Mouse (Mus musculus): ENCODE measurements around the gene Mex3d.

Gene Mex3d

DNA sequence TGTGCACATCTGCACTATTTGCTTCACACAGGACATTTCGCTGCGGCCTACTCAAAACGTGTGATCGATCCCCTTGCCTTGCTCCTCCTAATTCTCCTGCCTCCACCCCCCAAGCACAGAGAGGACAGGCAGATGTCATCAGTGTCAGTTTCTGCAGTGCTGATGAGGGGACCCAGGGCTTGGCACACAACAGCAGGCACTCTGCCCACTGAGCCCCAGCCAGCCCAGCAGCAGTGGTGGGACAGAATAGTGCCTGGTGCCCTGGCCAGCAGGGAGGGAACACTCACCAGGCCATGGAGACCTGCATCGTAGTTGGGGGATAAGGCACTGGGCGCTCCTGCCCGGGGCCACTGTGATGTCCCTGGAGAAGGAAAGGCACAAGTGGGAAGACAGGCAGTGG is 28.1 kb upstream of the Mex3d start:
- intact Hi-C loops (cut with DNase I): no loop called here

DNA sequence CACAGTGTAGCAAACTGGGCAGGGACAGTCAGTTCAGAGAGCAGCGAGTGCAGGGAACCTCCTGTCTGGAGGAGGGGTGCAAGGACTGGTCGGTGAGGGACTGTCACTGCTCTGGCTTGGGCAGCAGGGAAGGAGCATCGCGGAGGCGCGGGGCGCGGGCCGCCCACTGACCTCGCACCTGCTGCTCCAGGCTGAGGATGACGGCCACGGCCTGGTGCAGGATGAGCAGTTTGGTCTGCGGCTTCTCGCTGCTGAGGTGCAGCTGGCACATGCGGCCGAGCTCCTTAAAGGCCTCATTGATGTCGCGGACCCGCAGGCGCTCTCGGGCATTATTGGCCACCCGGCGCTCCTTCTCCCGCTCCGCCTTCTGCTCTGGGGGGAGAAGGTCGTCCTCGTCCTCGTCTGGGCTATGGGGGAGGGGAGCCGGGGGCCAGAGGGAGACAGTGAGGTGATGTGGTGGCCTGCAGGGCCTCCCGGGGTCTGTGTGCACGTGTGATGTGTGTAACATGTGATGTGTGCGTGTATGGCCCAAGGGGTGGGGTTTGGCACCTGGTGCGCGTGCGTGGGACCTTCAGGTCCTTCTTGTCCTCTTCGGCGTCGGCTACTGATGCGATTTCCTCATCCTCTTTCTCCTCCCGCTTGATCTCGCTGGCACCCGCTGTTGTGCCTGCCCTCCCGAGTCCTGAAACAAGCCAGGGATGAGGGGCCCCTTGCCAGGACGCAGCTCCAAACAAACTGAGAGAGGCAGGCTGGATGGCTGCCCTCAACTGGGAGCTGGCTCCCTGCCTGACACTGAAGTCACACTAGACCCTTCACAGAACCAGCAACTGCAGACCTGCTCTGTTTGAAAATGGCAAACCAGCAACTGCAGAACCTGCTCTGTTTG is 25.4 kb upstream of the Mex3d start:
- intact Hi-C loops (cut with DNase I): no loop called here

DNA sequence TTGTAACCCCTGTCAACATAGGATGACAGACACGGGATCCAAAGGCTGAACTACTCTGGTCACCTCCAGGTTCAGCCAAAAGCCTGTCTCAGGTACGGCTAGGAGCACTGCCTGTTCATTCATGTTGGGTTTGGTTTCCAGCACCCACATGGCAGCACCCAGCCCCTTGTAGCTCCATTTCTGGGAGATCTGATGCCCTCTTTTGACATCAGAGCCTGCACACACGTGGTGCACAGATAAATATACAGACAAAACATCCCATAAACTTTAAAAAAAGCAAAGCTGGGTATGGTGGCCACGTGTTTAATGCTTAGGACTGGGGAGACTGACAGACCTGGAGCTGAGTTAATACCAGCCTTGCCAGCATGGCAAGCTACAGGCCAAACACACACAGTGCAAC is 20.5 kb upstream of the Mex3d start:
- intact Hi-C loops (cut with DNase I): no loop called here

- intact Hi-C loops (cut with DNase I): no loop called here
Observed at GRCm38 (mm10) chr10:80406684-80407501, 19.4 kb upstream of the Mex3d start, which contains the start of gene Uqcr11. Gene Uqcr11 (minus strand): TSS chr10:80406830.

DNA sequence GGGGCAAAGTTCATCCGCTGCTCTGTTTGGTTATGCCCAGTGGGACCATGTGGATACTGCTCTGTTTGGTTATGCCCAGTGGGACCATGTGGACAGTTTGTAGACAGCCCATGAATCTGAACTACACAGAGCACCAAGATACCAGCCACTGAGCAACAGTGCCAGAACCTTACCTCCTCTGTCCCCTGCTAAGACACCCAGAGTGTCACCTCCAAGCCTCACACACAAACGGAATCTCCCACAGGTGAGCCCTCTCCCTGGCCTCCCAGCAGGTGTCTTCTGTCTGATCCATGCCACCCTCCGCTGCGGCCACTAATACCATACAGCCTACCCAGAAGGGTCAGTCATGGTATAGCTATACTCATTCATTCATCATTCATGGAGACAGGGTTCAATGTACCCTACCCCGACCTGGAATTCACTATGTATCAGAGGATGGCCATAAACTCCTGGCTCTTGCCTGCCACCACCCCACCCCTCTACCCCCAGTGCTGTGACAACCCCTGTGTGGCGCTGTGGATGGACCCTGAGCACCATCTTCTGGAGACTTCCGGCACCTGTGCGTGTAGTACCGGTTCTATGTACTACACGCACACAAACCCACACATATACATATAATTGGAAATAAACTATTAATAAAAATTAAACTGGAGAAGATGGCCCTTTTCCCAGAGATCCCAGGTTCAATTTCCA is 18.2 kb upstream of the Mex3d start:
- intact Hi-C loops (cut with DNase I): no loop called here

GRCm38 (mm10) chr10:80403044-80403692 is 15.7 kb upstream of the Mex3d start:
- intact Hi-C loops (cut with DNase I): no loop called here

DNA sequence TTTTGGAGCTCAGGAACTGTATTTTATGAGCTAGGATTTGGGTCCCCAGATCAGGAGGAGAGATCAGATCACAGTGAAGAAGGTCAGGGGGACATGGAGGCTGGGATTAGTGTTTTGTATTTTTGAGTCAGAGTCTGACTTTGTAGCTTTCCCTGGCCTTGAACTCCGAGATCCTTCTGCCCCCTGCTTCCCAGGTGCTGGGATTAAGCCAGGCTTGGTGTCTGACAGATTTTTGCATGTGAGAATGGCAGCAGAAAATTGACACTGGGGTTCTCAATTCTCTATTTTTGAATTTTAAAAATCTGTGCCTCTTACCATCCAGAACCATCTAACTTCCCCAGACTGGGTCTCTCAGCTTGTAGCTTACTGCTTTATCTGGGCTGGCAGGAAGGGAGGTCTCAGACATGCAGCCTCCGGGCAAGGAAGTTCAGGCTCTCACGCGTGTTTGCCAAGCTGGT is 13.3 kb upstream of the Mex3d start:
- intact Hi-C loops (cut with DNase I): no loop called here

DNA sequence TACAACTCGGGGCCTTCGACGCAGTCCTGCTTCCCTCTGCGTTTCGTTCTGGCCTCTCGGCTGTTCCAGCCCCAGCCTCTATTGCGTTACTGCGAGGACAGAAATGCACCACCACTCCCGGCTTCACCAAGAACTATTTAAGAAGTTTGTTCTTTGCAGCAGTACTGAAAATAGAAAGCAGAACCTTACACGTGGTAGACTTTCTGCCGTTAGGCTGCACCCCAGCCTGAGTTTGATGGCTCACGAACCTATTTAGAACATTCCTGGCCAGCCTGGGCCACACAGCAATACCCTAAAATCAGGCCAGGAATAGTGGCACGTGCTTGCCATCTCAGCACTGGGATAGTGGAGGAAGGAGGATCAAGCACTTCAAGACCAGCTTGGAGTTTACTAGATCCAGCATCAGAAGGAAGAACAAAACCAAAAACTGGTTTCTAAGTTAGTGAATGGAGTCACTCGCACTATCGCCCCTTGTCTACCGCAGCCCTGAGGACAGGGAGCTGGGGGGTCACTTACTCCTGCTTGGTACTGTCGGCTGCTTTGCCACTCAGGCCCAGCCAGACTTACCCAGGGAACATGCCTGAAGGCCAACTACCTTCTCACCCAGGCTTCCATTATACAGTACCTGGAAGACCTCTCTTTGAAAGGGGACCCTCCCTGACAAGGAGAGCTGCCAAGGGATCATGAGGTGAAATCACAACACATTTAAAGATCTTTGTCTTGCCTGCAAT is 12.7 kb upstream of the Mex3d start:
- intact Hi-C loops (cut with DNase I): loop anchor here (5.0 kb wide), 1 partner anchor 32 kb away; the partner anchor contains the start of gene Tcf3

- intact Hi-C loops (cut with DNase I): loop anchor here (5.0 kb wide), 1 partner anchor 33 kb away; the partner anchor contains the start of gene Tcf3
Observed at GRCm38 (mm10) chr10:80399191-80399972, 11.9 kb upstream of the Mex3d start, which contains the start of gene Mbd3. Gene Mbd3 (minus strand): TSS chr10:80399550.

DNA sequence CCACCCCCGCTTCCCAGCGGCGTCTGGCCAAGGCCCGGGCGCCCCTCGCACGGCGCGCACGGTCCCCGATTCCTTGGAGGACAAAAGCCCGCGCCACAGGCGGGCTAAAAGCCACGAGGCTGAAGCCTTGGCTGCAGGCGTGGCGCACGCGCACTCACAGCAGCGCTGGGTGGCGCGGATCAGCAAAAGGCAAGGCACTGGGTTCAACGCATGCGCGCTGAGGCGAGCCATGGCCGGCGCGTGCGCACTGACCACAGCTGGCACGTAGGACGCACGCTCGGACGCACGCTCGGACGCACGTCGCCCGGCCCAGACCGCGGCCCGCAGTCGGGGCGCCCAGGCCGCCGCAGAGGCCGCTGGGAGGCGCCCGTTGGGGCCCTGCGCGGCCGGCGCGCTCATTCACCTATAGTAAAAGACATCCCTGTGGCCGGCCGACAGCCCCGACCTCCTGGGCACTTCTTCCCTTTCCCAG is 11.3 kb upstream of the Mex3d start:
- intact Hi-C loops (cut with DNase I): loop anchor here (5.0 kb wide), 1 partner anchor 34 kb away; the partner anchor contains the start of gene Tcf3

DNA sequence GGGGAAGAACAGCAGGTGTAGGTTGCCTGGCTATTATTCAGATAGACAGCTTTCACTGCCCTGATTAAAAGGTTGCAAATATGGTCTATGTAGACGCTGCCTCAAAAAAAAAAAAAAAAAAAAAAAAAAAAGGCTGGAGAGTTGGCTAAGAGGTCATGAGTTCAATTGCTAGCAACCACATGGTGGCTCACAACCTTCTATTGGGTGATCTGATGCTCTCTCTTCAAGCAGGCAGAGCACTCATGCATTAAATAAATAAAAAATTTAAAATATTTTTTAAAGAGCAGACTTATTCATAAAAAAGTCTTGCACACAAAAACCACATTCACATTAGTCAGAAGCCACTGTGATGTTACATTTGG is 10.7 kb upstream of the Mex3d start:
- intact Hi-C loops (cut with DNase I): loop anchor here (5.0 kb wide), 1 partner anchor 34 kb away; the partner anchor contains the start of gene Tcf3

DNA sequence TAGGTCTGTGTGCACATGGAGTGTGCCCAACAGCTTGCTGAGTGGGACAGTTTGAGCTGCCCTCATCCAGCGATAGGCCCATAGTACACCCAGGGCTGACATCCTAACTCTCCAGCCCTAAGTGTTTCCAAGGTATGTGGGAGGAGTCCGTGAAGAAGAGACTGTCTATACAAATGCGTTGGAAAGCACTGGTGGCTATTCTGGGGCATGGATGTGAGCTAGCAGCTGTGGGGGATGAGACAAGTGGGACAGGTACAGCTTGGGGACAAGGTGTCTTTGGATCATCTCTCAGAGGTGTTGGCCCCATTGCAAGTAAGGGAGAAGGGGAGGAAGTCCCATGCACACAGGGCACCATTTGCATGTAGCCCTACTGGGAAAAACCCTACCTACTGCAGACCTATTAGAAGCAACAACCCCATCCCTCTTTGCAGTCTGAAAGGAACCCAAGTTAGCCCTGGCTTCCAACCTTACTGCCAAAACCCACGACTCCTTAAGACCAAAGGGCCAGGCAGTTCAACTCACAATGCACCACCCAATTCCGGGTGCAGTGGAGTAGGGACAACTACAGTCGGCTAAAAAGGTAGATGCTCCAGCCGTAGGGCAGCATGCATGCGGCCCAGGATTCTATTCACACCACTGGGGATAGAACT is 10.2 kb upstream of the Mex3d start:
- intact Hi-C loops (cut with DNase I): loop anchor here (5.0 kb wide), 1 partner anchor 35 kb away; the partner anchor contains the start of gene Tcf3

GRCm38 (mm10) chr10:80396822-80397523 is 9.5 kb upstream of the Mex3d start:
- intact Hi-C loops (cut with DNase I): loop anchor here (5.0 kb wide), 1 partner anchor 35 kb away; the partner anchor contains the start of gene Tcf3

GRCm38 (mm10) chr10:80395025-80395627 is 7.7 kb upstream of the Mex3d start:
- intact Hi-C loops (cut with DNase I): loop anchor here (5.0 kb wide), 1 partner anchor 37 kb away; the partner anchor contains the start of gene Tcf3

- intact Hi-C loops (cut with DNase I): no loop called here
Observed at GRCm38 (mm10) chr10:80392687-80393086, 5.2 kb upstream of the Mex3d start.

GRCm38 (mm10) chr10:80390697-80391096 is 3.2 kb upstream of the Mex3d start:
- intact Hi-C loops (cut with DNase I): no loop called here

DNA sequence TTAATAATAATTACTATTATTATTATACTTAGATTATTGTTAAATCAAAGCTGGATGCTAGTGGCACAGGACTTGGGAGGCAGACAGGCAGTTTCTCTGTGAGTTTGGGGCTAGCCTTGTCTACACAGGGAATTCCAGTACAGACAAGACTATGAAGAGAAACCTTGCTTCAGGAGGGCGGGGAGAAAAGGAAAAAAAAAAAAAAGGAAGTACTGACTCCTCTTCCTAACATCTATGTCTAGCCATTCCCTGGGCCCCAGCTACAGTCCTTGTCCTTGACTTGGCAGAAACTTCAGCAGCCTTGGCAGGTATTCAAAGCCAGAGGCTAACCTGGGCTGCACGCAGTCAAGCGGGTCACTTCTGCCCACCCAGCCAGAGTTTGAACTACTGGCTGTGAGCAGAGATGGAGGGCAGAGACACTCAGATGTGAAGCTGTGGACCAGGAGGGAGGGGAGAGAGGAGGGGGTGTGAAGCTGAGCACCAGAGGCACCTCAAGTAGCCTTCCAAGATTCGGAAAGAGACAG is 1.8 kb upstream of the Mex3d start:
- intact Hi-C loops (cut with DNase I): no loop called here
